8 mouse cellular contexts compared by ENCODE assay signal in genomic region chr6:67266664-67267407, GRCm38 (mm10). TPM values are rescaled to one million over a fixed set of nuclear protein-coding genes. Genes with fewer than 3 reads are reported as not detected.
DNase-seq lines count a peak whose midpoint lies in the region; ATAC-seq lines count a peak whose summit lies in the region.

No protein-coding gene starts in this region.

- intact Hi-C loops in gastrocnemius, postnatal 14 days (cut with DNase I; ENCODE audit: low total_unique reads), result no loop called here
- intact Hi-C loops in left cerebral cortex, postnatal 10 days (cut with DNase I), result no loop called here

- peak; percentile 92 for ATAC-seq in inflammation-experienced regulatory T-cells, adult 6 months
- ATAC-seq in megakaryocyte-erythroid progenitor cell, adult 5-6 weeks (replicated peaks; ENCODE audit: low FRiP score, low TSS enrichment, poor library complexity, severe bottlenecking), result peak; percentile 83

- DNase-seq in adrenal gland, adult (ENCODE audit: inconsistent age in 2 of 2, low spot score in 1 of 2), result peak; percentile 97 to 99
- peak; percentile 99 for DNase-seq in embryo, embryonic 10.5 days (ENCODE audit: low spot score)
- peak; percentile 95 for DNase-seq in gastrocnemius, postnatal 14 days
- DNase-seq in left cerebral cortex, postnatal 10 days (ENCODE audit: extremely low spot score in 1 of 2, low spot score in 2 of 2), result peak; percentile 95 to 97
- peak; percentile 96 for DNase-seq in right cerebral cortex, postnatal 25 days
- peak; percentile 90 to 93 for DNase-seq in urinary bladder, postnatal 4 days (ENCODE audit: low spot score in 2 of 2)

RNA-seq across cellular contexts. Expression of gene Serbp1, which starts 28.9 kb away (rescaled TPM):
- 100 to 1,000 TPM; 304 to 369 TPM for total RNA-seq in gastrocnemius, postnatal 14 days (2021)
- 100 to 1,000 TPM; 239 to 299 (median 256) TPM for polyA plus RNA-seq in inflammation-experienced regulatory T-cells, adult 6 months (2017; shearing (Covaris generic))
- 100 to 1,000 TPM; 238 to 241 TPM for total RNA-seq in left cerebral cortex, postnatal 10 days (2021)
- 952 and 1,071 TPM in 2 replicates for total RNA-seq in megakaryocyte-erythroid progenitor cell, adult 5-6 weeks (2014; fragmentation: Nextera tagmentation)
- total RNA-seq in megakaryocyte-erythroid progenitor cell, adult 5-6 weeks (2017), result 3,362 and 3,603 TPM in 2 replicates

Comparison
In these comparisons a context has a peak if more than half of its experiments do, and no peak if none do; other contexts are left out.
1. Peak in every context shown above with its lines: DNase-seq and ATAC-seq.